Mouse (Mus musculus) embryonic facial prominence, embryonic 11.5 days (tissue): ENCODE measurements at regions not wholly inside any gene's neighbourhood (a gene's known extent, or its start where the extent isn't known, plus 50 kb on each side); places are given as distances from the start of the nearest gene placed in this dataset.

ENCODE experiments used
- ATAC-seq: fragments of 200-750 bp; cut with Nextera tagmentation; replicated peaks from 2 replicates; pipeline ENCODE4 v1.8.0; 2017; ENCODE audit warnings: low read depth; ENCODE audit not compliant: insufficient number of reproducible peaks, low FRiP score, low TSS enrichment
- DNase-seq: peaks from one replicate; pipeline ENCODE4 v3.0.0-alpha.2; 2015; ENCODE audit warnings: low spot score
- H3K27ac ChIP-seq: fragments of 300-500 bp; sonication (generic); replicated peaks from 2 replicates; pipeline ENCODE4 v1.5.1; 2014; ENCODE audit warnings: mild to moderate bottlenecking, low read depth, low read length, control low read depth
- H3K27me3 ChIP-seq: fragments of 300-500 bp; sonication (generic); 2 replicates; pipeline ENCODE4 v1.6.1; 2014; ENCODE audit warnings: mild to moderate bottlenecking, low read length, moderate library complexity, mixed read lengths; ENCODE audit not compliant: control insufficient read depth, insufficient read depth
- H3K36me3 ChIP-seq: fragments of 300-500 bp; sonication (generic); replicated peaks from 2 replicates; pipeline ENCODE4 v1.6.1; 2014; ENCODE audit warnings: low read depth, mild to moderate bottlenecking, low read length, moderate library complexity, mixed read lengths; ENCODE audit not compliant: control insufficient read depth, insufficient read depth
- H3K4me1 ChIP-seq: fragments of 300-500 bp; sonication (generic); 2 replicates; pipeline ENCODE4 v1.6.1; 2014; ENCODE audit warnings: low read length, mixed read lengths; ENCODE audit not compliant: control insufficient read depth, insufficient read depth
- H3K4me2 ChIP-seq: fragments of 300-500 bp; sonication (generic); 2 replicates; pipeline ENCODE4 v1.6.1; 2014; ENCODE audit warnings: low read depth, mild to moderate bottlenecking, control low read depth, low read length, moderate library complexity
- H3K4me3 ChIP-seq: fragments of 300-500 bp; sonication (generic); 2 replicates; pipeline ENCODE4 v1.5.1; 2014; ENCODE audit warnings: low read depth, low read length, control low read depth
- H3K9ac ChIP-seq: fragments of 300-500 bp; sonication (generic); replicated peaks from 2 replicates; pipeline ENCODE4 v1.6.1; 2014; ENCODE audit warnings: mild to moderate bottlenecking, control low read depth, low read length
- H3K9me3 ChIP-seq: fragments of 300-500 bp; sonication (generic); replicated peaks from 2 replicates; pipeline ENCODE4 v1.6.1; 2016; ENCODE audit warnings: mild to moderate bottlenecking, low read length, inconsistent platforms, mixed read lengths; ENCODE audit not compliant: control insufficient read depth
- WGBS: fragments of 180-500 bp; shearing (Covaris S2); extraction: QIAGEN DNeasy Blood & Tissue Kit; methylation state at CpG from one replicate; pipeline ENCODE4 v1.1.7; 2014; 5-methylcytosine and 5-hydroxymethylcytosine counted together

GRCm38 (mm10) chr7:62179387-62179786, 167.0 kb upstream of the Ndn start:
- WGBS: 56% methylated on average over 2 of the region's 2 CpGs
- Histone ChIP-seq H3K27ac (no peak overlapping the region), H3K9ac (no peak overlapping the region), H3K9me3 (no peaks in the 10 kb centered on the region), H3K36me3 (no peaks in the 10 kb centered on the region), H3K27me3 (no peaks in the 10 kb centered on the region), H3K4me1 (no peaks in the 10 kb centered on the region), H3K4me3 (no peak overlapping the region), H3K4me2 (no peak overlapping the region)
- DNase-seq (peak; percentile 7), ATAC-seq (no peak)

DNA sequence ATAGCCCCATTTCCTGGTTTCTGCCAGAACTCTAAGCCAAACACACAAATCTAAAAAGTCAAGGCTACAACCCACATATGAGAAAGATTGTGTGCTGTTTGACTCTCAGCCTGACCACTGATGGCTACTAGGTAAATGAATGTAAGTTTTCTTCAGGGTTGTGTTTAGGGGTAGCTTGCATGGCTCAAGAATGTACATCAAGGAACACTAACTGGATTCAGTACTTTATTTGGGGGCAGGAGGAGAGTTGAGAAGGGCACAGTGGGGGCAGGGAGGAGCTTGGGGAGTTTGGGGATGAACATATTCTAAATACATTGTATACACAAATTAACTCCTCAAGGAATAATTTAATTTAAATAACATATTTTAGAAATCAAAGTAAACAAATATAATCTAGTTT, 137.8 kb upstream of the Ndn start:
- Histone ChIP-seq H3K4me1 (no peaks in the 10 kb centered on the region), H3K9ac (no peak overlapping the region), H3K36me3 (no peaks in the 10 kb centered on the region), H3K4me2 (no peak overlapping the region), H3K4me3 (no peak overlapping the region), H3K27me3 (no peaks in the 10 kb centered on the region), H3K9me3 (no peaks in the 10 kb centered on the region), H3K27ac (no peak overlapping the region)
- DNase-seq (no peak), ATAC-seq (no peak)

- H3K36me3 ChIP-seq: no peaks in the 10 kb centered on the region
- no peak overlapping the region for H3K4me2 ChIP-seq
- ATAC-seq (peak; percentile 72), DNase-seq (peak; percentile 72)
- H3K4me3 ChIP-seq: peak overlapping the region; percentile 30
- H3K27ac ChIP-seq: no peak overlapping the region
- H3K9ac ChIP-seq: peak overlapping the region; percentile 55; the same call in 1 of the 2 replicates
- WGBS: 29% methylated on average over 12 of the region's 12 CpGs
- H3K4me1 ChIP-seq: no peaks in the 10 kb centered on the region
- H3K27me3 ChIP-seq: no peaks in the 10 kb centered on the region
- no peaks in the 10 kb centered on the region for H3K9me3 ChIP-seq
These were observed 137.2 kb upstream of the Ndn start for GRCm38 (mm10) chr7:62209117-62209700.

- Histone ChIP-seq H3K4me1 (no peaks in the 10 kb centered on the region), H3K27ac (no peak overlapping the region), H3K4me2 (no peak overlapping the region), H3K9me3 (no peaks in the 10 kb centered on the region), H3K9ac (no peak overlapping the region), H3K36me3 (no peaks in the 10 kb centered on the region), H3K27me3 (no peaks in the 10 kb centered on the region), H3K4me3 (no peak overlapping the region)
- peak; percentile 73 for ATAC-seq
- peak; percentile 35 for DNase-seq
- WGBS: 21% methylated on average over 4 of the region's 4 CpGs
These were observed 121.2 kb upstream of the Ndn start for GRCm38 (mm10) chr7:62225184-62225583.

DNA sequence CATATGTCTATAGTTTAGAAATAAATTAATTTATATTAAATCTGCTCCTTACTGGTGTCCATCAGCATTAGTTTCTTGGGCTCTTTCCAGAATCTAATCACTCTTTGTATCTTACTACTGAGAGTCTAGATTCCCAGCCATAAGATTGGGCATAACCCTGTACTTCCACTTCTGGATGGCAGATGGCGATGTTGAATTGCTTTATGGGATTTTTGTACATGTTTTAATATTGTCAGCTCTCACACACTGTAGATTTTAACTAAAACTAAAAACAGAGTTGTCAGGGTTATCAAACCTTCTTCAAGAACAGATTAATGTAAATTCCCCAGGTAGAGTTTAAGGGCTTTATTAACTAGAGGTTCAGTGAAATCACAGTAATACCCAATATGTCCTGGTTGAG, 118.6 kb upstream of the Ndn start:
- Histone ChIP-seq H3K9ac (no peak overlapping the region), H3K27ac (no peak overlapping the region), H3K9me3 (no peaks in the 10 kb centered on the region), H3K27me3 (no peaks in the 10 kb centered on the region), H3K36me3 (no peaks in the 10 kb centered on the region), H3K4me1 (no peaks in the 10 kb centered on the region), H3K4me3 (no peak overlapping the region), H3K4me2 (no peak overlapping the region)
- ATAC-seq: no peak
- DNase-seq: peak; percentile 56
- WGBS: 11% methylated on average over 1 of the region's 1 CpGs

DNA sequence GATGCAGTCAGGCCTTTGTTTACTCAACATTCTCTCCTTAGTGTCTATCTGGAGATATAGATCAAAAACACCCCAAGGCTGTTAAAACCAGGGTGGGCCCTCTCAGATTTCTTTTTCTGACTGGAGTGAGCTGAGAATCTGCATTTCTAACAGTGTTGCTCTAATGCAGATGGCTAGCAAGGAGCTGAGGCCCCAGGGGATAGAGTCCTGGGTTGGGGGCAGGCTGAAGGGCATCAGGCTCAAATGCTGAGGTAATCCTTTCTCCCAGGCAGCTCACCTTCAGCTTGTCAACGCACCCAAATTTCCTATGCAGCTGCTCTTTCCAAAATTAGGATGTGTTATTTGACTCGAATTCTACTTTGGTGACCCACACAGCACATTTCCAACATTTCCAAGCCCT, 115.7 kb upstream of the Ndn start:
- H3K36me3 ChIP-seq: no peaks in the 10 kb centered on the region
- DNase-seq (no peak), ATAC-seq (peak; percentile 56)
- no peaks in the 10 kb centered on the region for H3K4me1 ChIP-seq
- no peaks in the 10 kb centered on the region for H3K9me3 ChIP-seq
- no peak overlapping the region for H3K4me3 ChIP-seq
- 14% methylated on average over 2 of the region's 2 CpGs for WGBS
- H3K4me2 ChIP-seq: peak overlapping the region; percentile 13; the same call in 1 of the 2 replicates
- H3K27ac ChIP-seq: peak overlapping the region; percentile 56
- no peak overlapping the region for H3K9ac ChIP-seq
- H3K27me3 ChIP-seq: no peaks in the 10 kb centered on the region

GRCm38 (mm10) chr7:62231120-62231574, 115.2 kb upstream of the Ndn start:
- no peaks in the 10 kb centered on the region for H3K4me1 ChIP-seq
- H3K36me3 ChIP-seq: no peaks in the 10 kb centered on the region
- H3K27me3 ChIP-seq: no peaks in the 10 kb centered on the region
- no peak overlapping the region for H3K4me3 ChIP-seq
- H3K9me3 ChIP-seq: no peaks in the 10 kb centered on the region
- H3K27ac ChIP-seq: peak overlapping the region; percentile 28; the same call in 1 of the 2 replicates
- H3K9ac ChIP-seq: no peak overlapping the region
- 15% methylated on average over 13 of the region's 13 CpGs for WGBS
- DNase-seq (peak; percentile 85), ATAC-seq (peak; percentile 94)
- no peak overlapping the region; the same call in 1 of the 2 replicates for H3K4me2 ChIP-seq

- no peak overlapping the region for H3K9ac ChIP-seq
- H3K4me1 ChIP-seq: no peaks in the 10 kb centered on the region
- H3K27ac ChIP-seq: 0 out of 2 replicates have a peak overlapping the region, but pooled peaks have one; percentile 28
- no peaks in the 10 kb centered on the region for H3K27me3 ChIP-seq
- DNase-seq: peak; percentile 49
- H3K9me3 ChIP-seq: no peaks in the 10 kb centered on the region
- WGBS: 39% methylated on average over 5 of the region's 5 CpGs
- H3K36me3 ChIP-seq: no peaks in the 10 kb centered on the region
- no peak overlapping the region for H3K4me2 ChIP-seq
- no peak overlapping the region for H3K4me3 ChIP-seq
- no peak for ATAC-seq
These were observed 114.3 kb upstream of the Ndn start for GRCm38 (mm10) chr7:62232076-62232475.
